Mouse (Mus musculus): ENCODE results near the gene Krtcap2. TPM values are rescaled to one million over a fixed set of nuclear protein-coding genes. Genes with fewer than 3 reads are reported as not detected.

The Krtcap2 gene
- polyA plus RNA-seq, 1 experiment = not detected

DNA sequence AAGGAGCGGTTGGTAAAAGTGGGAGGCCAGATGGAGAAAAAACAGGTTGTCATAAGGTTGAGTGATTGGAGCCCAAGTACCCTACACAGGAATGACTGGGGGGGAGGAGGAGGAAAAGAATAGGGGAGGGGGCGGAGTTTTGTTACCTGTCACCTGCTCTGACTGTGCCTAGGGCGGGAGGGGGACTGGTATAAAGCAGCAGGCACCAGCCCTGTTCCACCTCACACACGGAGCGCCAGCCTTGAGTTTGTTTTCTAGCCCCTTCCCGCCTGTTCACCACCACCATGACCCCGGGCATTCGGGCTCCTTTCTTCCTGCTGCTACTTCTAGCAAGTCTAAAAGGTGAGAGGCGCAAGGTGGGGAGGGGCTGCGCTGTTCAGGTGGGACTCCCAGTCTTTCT lies 16.9 kb upstream of the Krtcap2 start, which contains the start of gene Muc1:
Gene Muc1, plus strand, starts transcription at position 222 of the 400 bp plus-strand sequence.
- H3K4me1 ChIP-seq (ENCODE audit: control insufficient read depth, insufficient read depth, low read length) = peaks cover 44% of the 10 kb centered on the region
- TF ChIP-seq POLR2A (IDR thresholded peaks at IDR 0.05; ENCODE audit: insufficient read depth, low read depth, low read length) (no peak), CTCF (IDR thresholded peaks at IDR 0.05; ENCODE audit: insufficient read depth, low read depth, low read length) (no peak)
- WGBS = 49% methylated on average over 10 of the region's 10 CpGs
- H3K27ac ChIP-seq (ENCODE audit: insufficient read depth, low read depth, low read length) = peak within 1 kb of the TSS; percentile 43
- H3K4me3 ChIP-seq (ENCODE audit: insufficient read depth, low read depth, low read length) = peak within 1 kb of the TSS; percentile 45

DNA sequence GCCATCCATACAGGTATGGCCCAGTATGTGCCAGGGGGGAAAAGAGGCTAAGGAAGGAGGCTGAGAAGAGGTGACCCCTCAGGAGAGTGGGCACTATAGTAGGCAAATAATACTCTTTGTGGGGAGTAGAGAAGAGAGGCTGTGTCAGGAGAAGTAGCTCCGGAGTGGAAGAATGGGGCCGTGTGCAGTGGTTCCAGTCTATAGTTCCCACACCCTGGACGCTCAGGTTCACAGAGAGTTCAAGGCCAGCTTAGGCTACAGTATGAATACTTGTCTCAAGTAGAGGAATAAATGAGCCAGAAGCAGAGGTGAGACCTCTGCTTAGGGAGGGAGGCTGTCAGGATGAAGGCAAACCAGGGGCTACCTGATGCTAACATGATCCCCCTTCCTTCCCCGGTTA lies 16.5 kb upstream of the Krtcap2 start:
- 62% methylated on average over 4 of the region's 4 CpGs for WGBS
- no peak overlapping the region for H3K4me3 ChIP-seq (ENCODE audit: insufficient read depth, low read depth, low read length)
- no peak overlapping the region for H3K27ac ChIP-seq (ENCODE audit: insufficient read depth, low read depth, low read length)
- H3K4me1 ChIP-seq (ENCODE audit: control insufficient read depth, insufficient read depth, low read length) = peaks cover 39% of the 10 kb centered on the region
- TF ChIP-seq POLR2A (IDR thresholded peaks at IDR 0.05; ENCODE audit: insufficient read depth, low read depth, low read length) (no peak), CTCF (IDR thresholded peaks at IDR 0.05; ENCODE audit: insufficient read depth, low read depth, low read length) (no peak)

DNA sequence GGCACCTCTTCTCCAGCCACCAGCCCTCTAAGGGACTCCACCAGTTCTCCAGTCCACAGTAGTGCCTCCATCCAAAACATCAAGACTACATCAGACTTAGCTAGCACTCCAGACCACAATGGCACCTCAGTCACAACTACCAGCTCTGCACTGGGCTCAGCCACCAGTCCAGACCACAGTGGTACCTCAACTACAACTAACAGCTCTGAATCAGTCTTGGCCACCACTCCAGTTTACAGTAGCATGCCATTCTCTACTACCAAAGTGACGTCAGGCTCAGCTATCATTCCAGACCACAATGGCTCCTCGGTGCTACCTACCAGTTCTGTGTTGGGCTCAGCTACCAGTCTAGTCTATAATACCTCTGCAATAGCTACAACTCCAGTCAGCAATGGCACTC lies 15.2 kb upstream of the Krtcap2 start:
- peaks cover 26% of the 10 kb centered on the region for H3K4me1 ChIP-seq (ENCODE audit: control insufficient read depth, insufficient read depth, low read length)
- H3K27ac ChIP-seq (ENCODE audit: insufficient read depth, low read depth, low read length) = no peak overlapping the region
- H3K4me3 ChIP-seq (ENCODE audit: insufficient read depth, low read depth, low read length) = no peak overlapping the region
- TF ChIP-seq CTCF (IDR thresholded peaks at IDR 0.05; ENCODE audit: insufficient read depth, low read depth, low read length) (no peak), POLR2A (IDR thresholded peaks at IDR 0.05; ENCODE audit: insufficient read depth, low read depth, low read length) (no peak)
- 81% methylated on average over 2 of the region's 2 CpGs for WGBS

DNA sequence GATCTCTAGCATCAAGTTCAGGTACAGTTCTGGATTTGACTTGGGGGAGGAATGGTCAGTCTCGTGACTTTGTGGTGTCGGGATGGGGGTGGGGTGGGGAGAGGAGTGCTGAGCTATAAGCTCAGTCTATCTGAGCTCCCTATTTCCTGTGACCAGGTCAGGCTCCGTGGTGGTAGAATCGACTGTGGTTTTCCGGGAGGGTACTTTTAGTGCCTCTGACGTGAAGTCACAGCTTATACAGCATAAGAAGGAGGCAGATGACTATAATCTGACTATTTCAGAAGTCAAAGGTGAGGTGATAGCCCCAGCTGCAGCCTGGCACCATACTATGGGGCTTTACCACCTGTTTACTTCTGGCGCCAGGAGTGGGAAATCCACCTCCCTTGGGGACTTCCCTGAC lies 14.4 kb upstream of the Krtcap2 start:
- WGBS = 78% methylated on average over 7 of the region's 7 CpGs
- TF ChIP-seq CTCF (IDR thresholded peaks at IDR 0.05; ENCODE audit: insufficient read depth, low read depth, low read length) (no peak), POLR2A (IDR thresholded peaks at IDR 0.05; ENCODE audit: insufficient read depth, low read depth, low read length) (no peak)
- H3K4me3 ChIP-seq (ENCODE audit: insufficient read depth, low read depth, low read length) = no peak overlapping the region
- peaks cover 19% of the 10 kb centered on the region for H3K4me1 ChIP-seq (ENCODE audit: control insufficient read depth, insufficient read depth, low read length)
- H3K27ac ChIP-seq (ENCODE audit: insufficient read depth, low read depth, low read length) = no peak overlapping the region

DNA sequence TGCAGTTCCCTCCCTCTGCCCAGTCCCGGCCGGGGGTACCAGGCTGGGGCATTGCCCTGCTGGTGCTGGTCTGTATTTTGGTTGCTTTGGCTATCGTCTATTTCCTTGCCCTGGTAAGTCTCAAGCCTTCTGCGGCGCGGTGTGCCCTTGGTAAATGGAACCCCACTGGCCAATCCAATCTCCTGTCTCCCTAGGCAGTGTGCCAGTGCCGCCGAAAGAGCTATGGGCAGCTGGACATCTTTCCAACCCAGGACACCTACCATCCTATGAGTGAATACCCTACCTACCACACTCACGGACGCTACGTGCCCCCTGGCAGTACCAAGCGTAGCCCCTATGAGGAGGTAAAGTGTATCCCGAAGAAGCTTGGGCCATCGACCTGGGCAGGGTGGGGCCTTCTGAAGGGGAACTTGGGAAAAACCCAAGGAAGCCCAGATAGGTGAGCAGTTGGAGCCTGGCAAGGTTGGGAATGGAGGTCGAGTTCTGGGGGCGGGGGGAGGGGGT lies 13.9 kb upstream of the Krtcap2 start:
- TF ChIP-seq CTCF (IDR thresholded peaks at IDR 0.05; ENCODE audit: insufficient read depth, low read depth, low read length) (no peak), POLR2A (IDR thresholded peaks at IDR 0.05; ENCODE audit: insufficient read depth, low read depth, low read length) (no peak)
- Histone ChIP-seq H3K4me3 (ENCODE audit: insufficient read depth, low read depth, low read length) (no peak overlapping the region), H3K27ac (ENCODE audit: insufficient read depth, low read depth, low read length) (no peak overlapping the region), H3K4me1 (ENCODE audit: control insufficient read depth, insufficient read depth, low read length) (peaks cover 16% of the 10 kb centered on the region)
- 76% methylated on average over 16 of the region's 16 CpGs for WGBS

DNA sequence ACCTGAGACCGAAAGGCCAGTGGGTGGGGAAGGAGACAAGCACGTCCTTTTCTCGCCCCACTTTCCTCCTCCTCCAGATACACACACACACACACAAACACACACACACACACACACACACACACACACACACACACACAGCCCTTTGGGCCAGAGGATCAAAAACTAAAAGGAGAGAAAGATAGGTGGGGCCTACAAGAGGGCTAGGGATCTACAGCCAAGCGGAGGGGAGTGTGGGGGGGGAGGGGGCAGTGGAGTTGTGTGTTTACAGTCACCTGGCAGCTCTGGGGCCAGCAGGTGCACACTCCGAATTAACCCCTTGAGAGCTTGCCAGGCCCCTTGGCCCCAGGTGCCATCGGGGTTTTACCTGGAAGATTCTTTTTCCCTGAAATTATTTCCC lies 13.2 kb upstream of the Krtcap2 start:
- Histone ChIP-seq H3K27ac (ENCODE audit: insufficient read depth, low read depth, low read length) (no peak overlapping the region), H3K4me1 (ENCODE audit: control insufficient read depth, insufficient read depth, low read length) (peaks cover 15% of the 10 kb centered on the region), H3K4me3 (ENCODE audit: insufficient read depth, low read depth, low read length) (no peak overlapping the region)
- 75% methylated on average over 6 of the region's 6 CpGs for WGBS
- TF ChIP-seq CTCF (IDR thresholded peaks at IDR 0.05; ENCODE audit: insufficient read depth, low read depth, low read length) = no peak
- no peak for TF ChIP-seq POLR2A (IDR thresholded peaks at IDR 0.05; ENCODE audit: insufficient read depth, low read depth, low read length)

DNA sequence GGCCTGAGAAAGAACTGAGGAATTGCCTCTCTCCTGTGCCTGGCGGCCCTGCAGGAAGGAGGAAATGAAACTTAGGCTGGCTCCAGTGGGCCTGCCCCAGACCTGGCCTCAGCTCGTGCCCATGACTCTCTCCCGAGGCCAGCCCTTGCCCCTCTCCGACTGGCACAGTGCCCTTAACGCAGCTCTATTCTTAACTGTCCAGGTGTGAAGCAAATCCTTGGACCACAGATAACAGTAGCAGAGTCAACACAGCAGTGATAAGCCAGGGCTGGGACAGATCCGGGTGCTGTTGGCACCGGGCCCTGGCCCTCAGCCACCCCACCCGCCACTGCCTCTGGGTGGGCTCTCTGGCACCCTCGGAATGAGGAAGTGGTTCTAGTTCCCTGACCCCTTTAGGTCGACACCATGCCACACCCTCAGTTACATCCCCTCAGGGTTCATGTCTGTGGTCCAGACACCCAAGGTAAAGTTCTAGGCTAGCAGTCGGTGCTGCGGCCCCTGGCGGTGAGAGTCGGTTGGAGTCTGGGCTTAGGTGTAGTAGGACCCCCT lies 12.1 kb upstream of the Krtcap2 start:
- H3K27ac ChIP-seq (ENCODE audit: insufficient read depth, low read depth, low read length) = no peak overlapping the region
- no peak for TF ChIP-seq CTCF (IDR thresholded peaks at IDR 0.05; ENCODE audit: insufficient read depth, low read depth, low read length)
- no peak for TF ChIP-seq POLR2A (IDR thresholded peaks at IDR 0.05; ENCODE audit: insufficient read depth, low read depth, low read length)
- peaks cover 8% of the 10 kb centered on the region for H3K4me1 ChIP-seq (ENCODE audit: control insufficient read depth, insufficient read depth, low read length)
- H3K4me3 ChIP-seq (ENCODE audit: insufficient read depth, low read depth, low read length) = no peak overlapping the region
- WGBS = 57% methylated on average over 14 of the region's 14 CpGs

DNA sequence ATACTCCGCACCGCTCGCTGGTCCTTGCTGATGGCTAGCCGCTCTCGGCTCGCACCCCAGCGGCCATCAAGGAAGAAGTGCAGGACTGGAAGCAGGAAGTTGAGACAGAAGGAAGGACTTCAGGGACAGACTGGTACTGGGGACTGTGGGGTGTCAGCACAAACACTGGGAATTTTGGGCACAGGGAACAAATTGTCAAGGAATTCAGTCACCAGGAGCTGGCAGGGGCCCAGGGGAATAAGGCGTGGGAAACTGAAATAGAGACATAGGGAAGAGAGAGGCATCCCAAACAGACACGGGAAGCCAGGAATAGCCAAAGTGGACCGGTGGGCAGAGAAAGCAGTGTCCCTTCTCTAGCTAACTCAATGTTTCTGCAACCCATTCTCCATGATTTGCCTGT lies 9.2 kb upstream of the Krtcap2 start:
- Histone ChIP-seq H3K27ac (ENCODE audit: insufficient read depth, low read depth, low read length) (no peak overlapping the region), H3K4me1 (ENCODE audit: control insufficient read depth, insufficient read depth, low read length) (peaks cover 10% of the 10 kb centered on the region), H3K4me3 (ENCODE audit: insufficient read depth, low read depth, low read length) (no peak overlapping the region)
- WGBS = 89% methylated on average over 10 of the region's 10 CpGs
- TF ChIP-seq CTCF (IDR thresholded peaks at IDR 0.05; ENCODE audit: insufficient read depth, low read depth, low read length) (no peak), POLR2A (IDR thresholded peaks at IDR 0.05; ENCODE audit: insufficient read depth, low read depth, low read length) (no peak)

DNA sequence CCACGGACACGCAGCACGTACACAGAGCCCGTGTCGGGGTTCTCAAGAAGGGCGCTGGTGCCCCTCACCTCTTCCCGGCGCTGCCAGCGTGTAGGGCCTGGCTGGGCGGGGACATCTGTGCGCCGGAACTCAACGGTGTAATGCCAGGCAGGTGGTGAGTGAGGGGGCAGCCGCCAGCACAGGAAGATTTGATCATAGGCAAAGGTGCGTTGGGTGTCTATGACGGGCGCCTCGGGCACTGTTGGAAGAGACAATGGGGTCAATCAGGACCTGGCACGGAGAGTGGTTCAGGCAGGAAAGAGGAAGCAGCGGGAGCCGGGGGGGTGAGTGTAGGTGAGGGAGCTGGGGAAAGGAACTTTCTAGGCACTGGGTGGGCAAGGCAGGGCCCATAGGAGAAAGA lies 8.1 kb upstream of the Krtcap2 start:
- WGBS = 90% methylated on average over 21 of the region's 21 CpGs
- TF ChIP-seq CTCF (IDR thresholded peaks at IDR 0.05; ENCODE audit: insufficient read depth, low read depth, low read length) (no peak), POLR2A (IDR thresholded peaks at IDR 0.05; ENCODE audit: insufficient read depth, low read depth, low read length) (no peak)
- no peak overlapping the region for H3K4me3 ChIP-seq (ENCODE audit: insufficient read depth, low read depth, low read length)

More for the DNA sequence above, 8.1 kb upstream of the Krtcap2 start:
- Histone ChIP-seq H3K27ac (ENCODE audit: insufficient read depth, low read depth, low read length) (no peak overlapping the region), H3K4me1 (ENCODE audit: control insufficient read depth, insufficient read depth, low read length) (peaks cover 13% of the 10 kb centered on the region)
